17 mouse cellular contexts compared by ENCODE assay signal in the genomic region with DNA sequence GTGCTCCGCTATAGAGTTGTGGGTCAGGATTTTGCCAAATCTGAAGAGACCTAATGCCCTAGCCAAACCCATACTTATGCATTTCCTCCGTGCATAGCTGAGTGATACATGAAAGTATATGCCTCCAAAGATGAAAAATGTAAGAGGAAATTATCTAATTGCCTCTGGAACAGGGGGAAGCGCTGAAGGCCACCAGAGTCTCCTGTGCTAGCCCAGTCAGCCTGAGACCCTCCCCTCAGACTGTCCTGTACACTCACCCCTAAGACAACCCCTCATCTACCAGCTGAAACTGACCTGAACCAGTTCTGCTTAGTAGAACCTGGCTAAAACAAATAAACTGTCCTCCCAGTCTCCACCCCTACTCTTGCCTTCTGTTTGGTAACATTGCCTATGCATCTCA. TPM values are rescaled to one million over a fixed set of nuclear protein-coding genes. Genes with fewer than 3 reads are reported as not detected.
A peak's percentile ranks its signal among the peaks of the same experiment; 100 is the strongest.
DNase-seq lines count a peak whose midpoint lies in the region; ATAC-seq and TF ChIP-seq lines count a peak whose summit lies in the region.
"Had no signal": no experiment of that assay in that cellular context is flagged by ENCODE, and none has a peak within 500 bp of the region (broad histone marks: within the 10 kb centered on the region; RNA-seq: fewer than 3 reads in every experiment).

No protein-coding gene starts in this region.

- peak overlapping the region; percentile 71; the same call in 1 of the 2 replicates for H3K4me3 ChIP-seq in kidney, embryonic 14.5 days (ENCODE audit: low read length)
- H3K4me3 ChIP-seq in neural tube, embryonic 11.5 days (ENCODE audit: low read depth, low read length): peak overlapping the region; percentile 91
- H3K4me3 ChIP-seq in intestine, postnatal 0 days (ENCODE audit: low read depth, low read length): peak overlapping the region; percentile 61; the same call in 1 of the 2 replicates
- peak overlapping the region; percentile 63 for H3K4me3 ChIP-seq in stomach, postnatal 0 days (ENCODE audit: low read depth, low read length)
- H3K4me3 ChIP-seq: embryonic facial prominence, embryonic 10.5 days; forebrain, embryonic 10.5 days; limb, embryonic 15.5 days had no signal

- H3K4me2 ChIP-seq in kidney, embryonic 14.5 days (replicated peaks; ENCODE audit: low read depth, low read length): peak overlapping the region; percentile 67
- H3K4me2 ChIP-seq in neural tube, embryonic 11.5 days (ENCODE audit: low read depth): peak overlapping the region; percentile 78
- H3K4me2 ChIP-seq in intestine, postnatal 0 days (replicated peaks; ENCODE audit: low read depth): peak overlapping the region; percentile 76
- peak overlapping the region; percentile 75 for H3K4me2 ChIP-seq in stomach, postnatal 0 days (replicated peaks; ENCODE audit: low read depth)
- H3K4me2 ChIP-seq: limb, embryonic 15.5 days had no signal

- ATAC-seq in kidney, embryonic 14.5 days (ENCODE audit: low FRiP score, low TSS enrichment): no peak
- no peak for ATAC-seq in neural tube, embryonic 11.5 days (ENCODE audit: insufficient read depth, low FRiP score, low TSS enrichment)
- no peak for ATAC-seq in intestine, postnatal 0 days
- ATAC-seq in stomach, postnatal 0 days (ENCODE audit: low FRiP score, low TSS enrichment): no peak
- no peak for ATAC-seq in erythroblast, adult 5-6 weeks (replicated peaks; ENCODE audit: low FRiP score, poor library complexity, severe bottlenecking)
- ATAC-seq: midbrain, embryonic 16.5 days had no signal

- peaks cover 79% of the 10 kb centered on the region for H3K4me1 ChIP-seq in kidney, embryonic 14.5 days (ENCODE audit: control insufficient read depth, insufficient read depth, low read length)
- H3K4me1 ChIP-seq in neural tube, embryonic 11.5 days (ENCODE audit: control insufficient read depth, insufficient read depth, low read length): peaks cover 68% of the 10 kb centered on the region
- H3K4me1 ChIP-seq in intestine, postnatal 0 days (replicated peaks; ENCODE audit: control insufficient read depth, insufficient read depth, low read length): 0 out of 2 replicates have a peak, but pooled peaks cover 3% of the 10 kb centered on the region
- no peaks in the 10 kb centered on the region; the same call in 1 of the 2 replicates for H3K4me1 ChIP-seq in stomach, postnatal 0 days (replicated peaks; ENCODE audit: control insufficient read depth, insufficient read depth)

- H3K27me3 ChIP-seq in kidney, embryonic 14.5 days (ENCODE audit: control insufficient read depth, insufficient read depth, low read length): no peaks in the 10 kb centered on the region
- no peaks in the 10 kb centered on the region for H3K27me3 ChIP-seq in neural tube, embryonic 11.5 days (ENCODE audit: control insufficient read depth, insufficient read depth, low read length)
- peaks cover 12% of the 10 kb centered on the region; the same call in 1 of the 2 replicates for H3K27me3 ChIP-seq in intestine, postnatal 0 days (replicated peaks; ENCODE audit: control insufficient read depth, insufficient read depth, low read length)
- H3K27me3 ChIP-seq in stomach, postnatal 0 days (ENCODE audit: control insufficient read depth, insufficient read depth, low read length): no peaks in the 10 kb centered on the region

- DNase-seq in kidney, postnatal 14 days: no peak
- peak; percentile 55 for DNase-seq in neural tube, embryonic 11.5 days (ENCODE audit: low spot score)
- DNase-seq in neural tube, embryonic 10.5 days (ENCODE audit: extremely low spot score, low spot score): no peak
- no peak for DNase-seq in stomach, postnatal 0 days (ENCODE audit: low spot score)
- DNase-seq in thymus, postnatal 36 days: no peak
- DNase-seq: cerebellum, adult 9-11 months; layer of hippocampus, postnatal 36 days; right cerebral cortex, postnatal 25 days had no signal

- no peak for TF ChIP-seq EP300 in stomach, postnatal 0 days (optimal IDR thresholded peaks at IDR 0.05)

- WGBS in kidney, embryonic 14.5 days: 35% methylated on average over 3 of the region's 3 CpGs
- 18% methylated on average over 3 of the region's 3 CpGs for WGBS in neural tube, embryonic 11.5 days
- 58% methylated on average over 3 of the region's 3 CpGs for WGBS in intestine, postnatal 0 days
- 37% methylated on average over 3 of the region's 3 CpGs for WGBS in stomach, postnatal 0 days

- peak overlapping the region; percentile 89; the same call in 1 of the 2 replicates for H3K27ac ChIP-seq in kidney, embryonic 14.5 days (ENCODE audit: low read depth, low read length)
- peak overlapping the region; percentile 100 for H3K27ac ChIP-seq in neural tube, embryonic 11.5 days (ENCODE audit: low read depth, low read length)
- 0 out of 2 replicates have a peak overlapping the region, but pooled peaks have one; percentile 58 for H3K27ac ChIP-seq in intestine, postnatal 0 days (ENCODE audit: low read depth, low read length)
- peak overlapping the region; percentile 95 for H3K27ac ChIP-seq in stomach, postnatal 0 days (replicated peaks)
- H3K27ac ChIP-seq: embryonic facial prominence, embryonic 10.5 days; forebrain, embryonic 10.5 days; limb, embryonic 15.5 days; macrophage had no signal

- peaks cover 12% of the 10 kb centered on the region; the same call in 1 of the 2 replicates for H3K36me3 ChIP-seq in kidney, embryonic 14.5 days (ENCODE audit: control insufficient read depth, insufficient read depth, low read length)
- H3K36me3 ChIP-seq in neural tube, embryonic 11.5 days (ENCODE audit: control insufficient read depth, insufficient read depth, low read length): no peaks in the 10 kb centered on the region
- no peaks in the 10 kb centered on the region for H3K36me3 ChIP-seq in intestine, postnatal 0 days (ENCODE audit: control insufficient read depth, insufficient read depth)
- no peaks in the 10 kb centered on the region for H3K36me3 ChIP-seq in stomach, postnatal 0 days (ENCODE audit: control insufficient read depth, insufficient read depth, low read length)
- H3K36me3 ChIP-seq: embryonic facial prominence, embryonic 10.5 days; forebrain, embryonic 10.5 days; limb, embryonic 15.5 days had no signal

- peak overlapping the region; percentile 88; the same call in 1 of the 2 replicates for H3K9ac ChIP-seq in kidney, embryonic 14.5 days (ENCODE audit: low read depth, low read length)
- peak overlapping the region; percentile 99 for H3K9ac ChIP-seq in neural tube, embryonic 11.5 days (ENCODE audit: low read length)
- H3K9ac ChIP-seq in intestine, postnatal 0 days (ENCODE audit: low read depth, low read length): no peak overlapping the region
- H3K9ac ChIP-seq in stomach, postnatal 0 days (ENCODE audit: low read length): peak overlapping the region; percentile 89
- H3K9ac ChIP-seq: limb, embryonic 15.5 days had no signal

- TF ChIP-seq CTCF in intestine, postnatal 0 days (IDR thresholded peaks at IDR 0.05; ENCODE audit: low read depth): no peak
- TF ChIP-seq CTCF in stomach, postnatal 0 days (IDR thresholded peaks at IDR 0.05; ENCODE audit: low read depth): no peak

- no peaks in the 10 kb centered on the region for H3K9me3 ChIP-seq in kidney, embryonic 14.5 days (ENCODE audit: control insufficient read depth, low read length)
- no peaks in the 10 kb centered on the region for H3K9me3 ChIP-seq in neural tube, embryonic 11.5 days (ENCODE audit: control insufficient read depth, low read length)
- H3K9me3 ChIP-seq in intestine, postnatal 0 days (ENCODE audit: control insufficient read depth): no peaks in the 10 kb centered on the region
- no peaks in the 10 kb centered on the region for H3K9me3 ChIP-seq in stomach, postnatal 0 days (ENCODE audit: control insufficient read depth, low read length)
- H3K9me3 ChIP-seq: embryonic facial prominence, embryonic 10.5 days; forebrain, embryonic 10.5 days; limb, embryonic 15.5 days had no signal

RNA-seq across cellular contexts. Expression of gene 5730596B20Rik, which starts 3.4 kb away (rescaled TPM):
- polyA plus RNA-seq in kidney, embryonic 14.5 days (2014; fragmentation: Nextera tagmentation; extraction: Ambion mirVana): 2.7 and 2.9 TPM in 2 replicates
- polyA plus RNA-seq in neural tube, embryonic 11.5 days (2014; fragmentation: Nextera tagmentation; extraction: Ambion mirVana): 4.1 and 4.5 TPM in 2 replicates
- polyA plus RNA-seq in intestine, postnatal 0 days (2015; fragmentation: Nextera tagmentation; extraction: Ambion mirVana): 0.61 and 0.97 TPM in 2 replicates
- 0.90 and 0.99 TPM in 2 replicates for polyA plus RNA-seq in stomach, postnatal 0 days (2015; fragmentation: Nextera tagmentation; extraction: Ambion mirVana)
- not detected in 2 replicates for total RNA-seq in erythroblast, adult 5-6 weeks (2015; ENCODE audit: low replicate concordance)
- total RNA-seq in erythroblast, adult 5-6 weeks (2017; ENCODE audit: low replicate concordance): not detected in 2 replicates
- total RNA-seq: gastrocnemius, adult 18-20 months; layer of hippocampus, postnatal 36 days had no signal
- polyA plus RNA-seq: forebrain, embryonic 10.5 days; macrophage; midbrain, embryonic 16.5 days had no signal

RNA-seq across cellular contexts. Expression of gene Hoxa4, which starts 10.8 kb away (rescaled TPM):
- polyA plus RNA-seq in kidney, embryonic 14.5 days (2014; fragmentation: Nextera tagmentation; extraction: Ambion mirVana): 3.1 and 3.6 TPM in 2 replicates
- polyA plus RNA-seq in neural tube, embryonic 11.5 days (2014; fragmentation: Nextera tagmentation; extraction: Ambion mirVana): 10.2 and 11.7 TPM in 2 replicates
- polyA plus RNA-seq in intestine, postnatal 0 days (2015; fragmentation: Nextera tagmentation; extraction: Ambion mirVana): 3.6 and 4.5 TPM in 2 replicates
- 2.5 and 2.6 TPM in 2 replicates for polyA plus RNA-seq in stomach, postnatal 0 days (2015; fragmentation: Nextera tagmentation; extraction: Ambion mirVana)
- not detected in 2 replicates for total RNA-seq in erythroblast, adult 5-6 weeks (2015; ENCODE audit: low replicate concordance)
- 0.34 TPM in 1 of 2 replicates, not detected in the other for total RNA-seq in erythroblast, adult 5-6 weeks (2017; ENCODE audit: low replicate concordance)
- total RNA-seq: layer of hippocampus, postnatal 36 days had no signal
- polyA plus RNA-seq: embryonic facial prominence, embryonic 10.5 days; forebrain, embryonic 10.5 days; midbrain, embryonic 16.5 days had no signal

RNA-seq across cellular contexts. Expression of gene Hoxa2, which starts 16.1 kb away (rescaled TPM):
- 4.7 and 5.5 TPM in 2 replicates for polyA plus RNA-seq in kidney, embryonic 14.5 days (2014; fragmentation: Nextera tagmentation; extraction: Ambion mirVana)
- polyA plus RNA-seq in neural tube, embryonic 11.5 days (2014; fragmentation: Nextera tagmentation; extraction: Ambion mirVana): 36.0 and 37.5 TPM in 2 replicates
- 3.3 TPM in 2 replicates for polyA plus RNA-seq in intestine, postnatal 0 days (2015; fragmentation: Nextera tagmentation; extraction: Ambion mirVana)
- polyA plus RNA-seq in stomach, postnatal 0 days (2015; fragmentation: Nextera tagmentation; extraction: Ambion mirVana): 5.1 and 5.3 TPM in 2 replicates
- not detected in 2 replicates for total RNA-seq in erythroblast, adult 5-6 weeks (2015; ENCODE audit: low replicate concordance)
- total RNA-seq in erythroblast, adult 5-6 weeks (2017; ENCODE audit: low replicate concordance): not detected in 2 replicates
- total RNA-seq: layer of hippocampus, postnatal 36 days had no signal
- polyA plus RNA-seq: forebrain, embryonic 10.5 days; macrophage had no signal

RNA-seq across cellular contexts. Expression of gene Hoxa1, which starts 22.6 kb away (rescaled TPM):
- polyA plus RNA-seq in kidney, embryonic 14.5 days (2014; fragmentation: Nextera tagmentation; extraction: Ambion mirVana): 0.64 and 1.0 TPM in 2 replicates
- polyA plus RNA-seq in neural tube, embryonic 11.5 days (2014; fragmentation: Nextera tagmentation; extraction: Ambion mirVana): 8.0 and 9.3 TPM in 2 replicates
- polyA plus RNA-seq in intestine, postnatal 0 days (2015; fragmentation: Nextera tagmentation; extraction: Ambion mirVana): 0.37 and 0.52 TPM in 2 replicates
- polyA plus RNA-seq in stomach, postnatal 0 days (2015; fragmentation: Nextera tagmentation; extraction: Ambion mirVana): 0.35 and 0.56 TPM in 2 replicates
- total RNA-seq in erythroblast, adult 5-6 weeks (2015; ENCODE audit: low replicate concordance): not detected in 2 replicates
- total RNA-seq in erythroblast, adult 5-6 weeks (2017; ENCODE audit: low replicate concordance): not detected in 2 replicates
- total RNA-seq: layer of hippocampus, postnatal 36 days had no signal
- polyA plus RNA-seq: forebrain, embryonic 10.5 days; midbrain, embryonic 16.5 days had no signal

RNA-seq across cellular contexts. Expression of gene Hoxa5, which starts 23.7 kb away (rescaled TPM):
- 15.7 and 16.6 TPM in 2 replicates for polyA plus RNA-seq in kidney, embryonic 14.5 days (2014; fragmentation: Nextera tagmentation; extraction: Ambion mirVana)
- 53.4 and 56.5 TPM in 2 replicates for polyA plus RNA-seq in neural tube, embryonic 11.5 days (2014; fragmentation: Nextera tagmentation; extraction: Ambion mirVana)
- polyA plus RNA-seq in intestine, postnatal 0 days (2015; fragmentation: Nextera tagmentation; extraction: Ambion mirVana): 14.8 and 15.3 TPM in 2 replicates
- polyA plus RNA-seq in stomach, postnatal 0 days (2015; fragmentation: Nextera tagmentation; extraction: Ambion mirVana): 8.4 and 8.9 TPM in 2 replicates
- total RNA-seq in erythroblast, adult 5-6 weeks (2015; ENCODE audit: low replicate concordance): not detected in 2 replicates
- 0.17 and 0.56 TPM in 2 replicates for total RNA-seq in erythroblast, adult 5-6 weeks (2017; ENCODE audit: low replicate concordance)
- total RNA-seq: layer of hippocampus, postnatal 36 days had no signal
- polyA plus RNA-seq: embryonic facial prominence, embryonic 10.5 days; forebrain, embryonic 10.5 days; midbrain, embryonic 16.5 days had no signal
